Mouse (Mus musculus): ENCODE results near the gene Nckap1.
"Not testable (repeated sequence)": the region's sequence is repeated elsewhere in the genome, so short reads cannot be mapped to it uniquely, and the experiment has no call there.

Nckap1 gene

GRCm38 (mm10) chr2:80559655-80560054, 21.5 kb downstream of the Nckap1 start:
- DNase-seq = no peak

- no peak for DNase-seq
These were observed 26.7 kb downstream of the Nckap1 start for GRCm38 (mm10) chr2:80554442-80554841.

GRCm38 (mm10) chr2:80549704-80550103, 31.5 kb downstream of the Nckap1 start:
- DNase-seq = no peak

- DNase-seq = no peak
These were observed 33.3 kb downstream of the Nckap1 start for GRCm38 (mm10) chr2:80547901-80548300.

GRCm38 (mm10) chr2:80542801-80543200, 38.4 kb downstream of the Nckap1 start:
- no peak for DNase-seq

GRCm38 (mm10) chr2:80537156-80537555, 44.0 kb downstream of the Nckap1 start:
- no peak for DNase-seq

- DNase-seq = no peak
These were observed 44.6 kb downstream of the Nckap1 start for GRCm38 (mm10) chr2:80536608-80537007.

- peak in 1 of 2 experiments; percentile 3 for DNase-seq
These were observed 56.9 kb downstream of the Nckap1 start for GRCm38 (mm10) chr2:80524275-80524674.

- no peak for DNase-seq
These were observed 75.0 kb downstream of the Nckap1 start for GRCm38 (mm10) chr2:80506051-80506802.

GRCm38 (mm10) chr2:80502132-80502531, 79.0 kb downstream of the Nckap1 start:
- DNase-seq = no peak

- not testable (repeated sequence) for DNase-seq
These were observed 85.9 kb downstream of the Nckap1 start for GRCm38 (mm10) chr2:80495304-80495703.

- DNase-seq = no peak
These were observed 94.3 kb downstream of the Nckap1 start for GRCm38 (mm10) chr2:80486851-80487250.

GRCm38 (mm10) chr2:80484951-80485350, 96.2 kb downstream of the Nckap1 start:
- no peak for DNase-seq

GRCm38 (mm10) chr2:80475831-80476230, 105.3 kb downstream of the Nckap1 start:
- no peak for DNase-seq

- no peak for DNase-seq
These were observed 106.9 kb downstream of the Nckap1 start for GRCm38 (mm10) chr2:80474247-80474796.

GRCm38 (mm10) chr2:80465991-80466821, 115.0 kb downstream of the Nckap1 start:
- DNase-seq = no peak

- no peak for DNase-seq
These were observed 119.4 kb downstream of the Nckap1 start for GRCm38 (mm10) chr2:80461827-80462226.

All from lung, adult 18-20 months (tissue).